Mouse (Mus musculus) heart, postnatal 14 days (tissue): ENCODE measurements at regions not wholly inside any gene's neighbourhood (a gene's known extent, or its start where the extent isn't known, plus 50 kb on each side); places are given as distances from the start of the nearest gene placed in this dataset.

ENCODE experiments used
- DNase-seq, 2 experiments: peaks; one replicate each; pipeline ENCODE4 v3.0.0; 2021 to 2022
- intact Hi-C: fragments of 180-260 bp; cut with DNase I; formaldehyde crosslinking; loops from one replicate; pipeline ENCODE4 v1.15.1; 2025

GRCm38 (mm10) chr13:44221721-44222120 is 437.1 kb downstream of the Cd83 start:
- DNase-seq: peak in 1 of 2 experiments; percentile 41
- intact Hi-C loops: no loop called here

- intact Hi-C loops: no loop called here
- peak; percentile 42 to 64 for DNase-seq
Observed at GRCm38 (mm10) chr13:44222335-44222734, 437.8 kb downstream of the Cd83 start.

GRCm38 (mm10) chr13:44227706-44228459 is 443.3 kb downstream of the Cd83 start:
- intact Hi-C loops: loop anchor here (2.0 to 5.0 kb wide), 5 partner anchors 166 to 505 kb away; no protein-coding TSS in a partner anchor
- no peak for DNase-seq

GRCm38 (mm10) chr13:44228540-44229135 is 444.1 kb downstream of the Cd83 start:
- peak; percentile 55 to 57 for DNase-seq
- intact Hi-C loops: loop anchor here (2.0 to 5.0 kb wide), 5 partner anchors 166 to 504 kb away; no protein-coding TSS in a partner anchor

- intact Hi-C loops: loop anchor here (2.0 to 5.0 kb wide), 5 partner anchors 167 to 504 kb away; no protein-coding TSS in a partner anchor
- DNase-seq: no peak
Observed at GRCm38 (mm10) chr13:44229136-44229611, 444.6 kb downstream of the Cd83 start.

GRCm38 (mm10) chr13:44231403-44231802 is 446.8 kb downstream of the Cd83 start:
- intact Hi-C loops: no loop called here
- peak in 1 of 2 experiments; percentile 36 for DNase-seq

GRCm38 (mm10) chr13:44231868-44232715 is 447.5 kb downstream of the Cd83 start:
- DNase-seq: no peak
- intact Hi-C loops: no loop called here

GRCm38 (mm10) chr13:44232716-44233051 is 448.1 kb downstream of the Cd83 start:
- intact Hi-C loops: no loop called here
- DNase-seq: no peak

- intact Hi-C loops: no loop called here
Observed at GRCm38 (mm10) chr13:44234241-44234640, 449.7 kb downstream of the Cd83 start.

GRCm38 (mm10) chr13:44235236-44235635 is 450.7 kb downstream of the Cd83 start:
- intact Hi-C loops: no loop called here
- no peak for DNase-seq

More at GRCm38 (mm10) chr13:44234241-44234640, 449.7 kb downstream of the Cd83 start:
- DNase-seq: no peak

GRCm38 (mm10) chr13:44235941-44236340 is 451.4 kb downstream of the Cd83 start:
- peak; percentile 55 to 67 for DNase-seq
- intact Hi-C loops: no loop called here

GRCm38 (mm10) chr13:44238308-44238707 is 453.7 kb downstream of the Cd83 start:
- intact Hi-C loops: no loop called here
- peak; percentile 45 to 67 for DNase-seq

GRCm38 (mm10) chr13:44243211-44243610 is 458.6 kb downstream of the Cd83 start:
- no peak for DNase-seq
- intact Hi-C loops: no loop called here

- intact Hi-C loops: no loop called here
- DNase-seq: no peak
Observed at GRCm38 (mm10) chr13:44246714-44247251, 462.2 kb downstream of the Cd83 start.

- intact Hi-C loops: no loop called here
- no peak for DNase-seq
Observed at GRCm38 (mm10) chr13:44247861-44248260, 463.3 kb downstream of the Cd83 start.

GRCm38 (mm10) chr13:44248401-44248800 is 463.8 kb downstream of the Cd83 start:
- peak in 1 of 2 experiments; percentile 40 for DNase-seq
- intact Hi-C loops: no loop called here

- DNase-seq: no peak
- intact Hi-C loops: no loop called here
Observed at GRCm38 (mm10) chr13:44249119-44249518, 464.5 kb downstream of the Cd83 start.

- intact Hi-C loops: no loop called here
- DNase-seq: no peak
Observed at GRCm38 (mm10) chr13:44250474-44251201, 466.1 kb downstream of the Cd83 start.

- no peak for DNase-seq
- intact Hi-C loops: no loop called here
Observed at GRCm38 (mm10) chr13:44251503-44251902, 466.9 kb downstream of the Cd83 start.

GRCm38 (mm10) chr13:44252496-44252895 is 467.9 kb downstream of the Cd83 start:
- no peak for DNase-seq
- intact Hi-C loops: no loop called here
